Mouse (Mus musculus): Measurements from ENCODE around the gene Shpk. TPM values are rescaled to one million over a fixed set of nuclear protein-coding genes. Genes with fewer than 3 reads are reported as not detected.

Gene Shpk
- total RNA-seq, 2 experiments from 2014 or later = 1.1 to 1.2 TPM

DNA sequence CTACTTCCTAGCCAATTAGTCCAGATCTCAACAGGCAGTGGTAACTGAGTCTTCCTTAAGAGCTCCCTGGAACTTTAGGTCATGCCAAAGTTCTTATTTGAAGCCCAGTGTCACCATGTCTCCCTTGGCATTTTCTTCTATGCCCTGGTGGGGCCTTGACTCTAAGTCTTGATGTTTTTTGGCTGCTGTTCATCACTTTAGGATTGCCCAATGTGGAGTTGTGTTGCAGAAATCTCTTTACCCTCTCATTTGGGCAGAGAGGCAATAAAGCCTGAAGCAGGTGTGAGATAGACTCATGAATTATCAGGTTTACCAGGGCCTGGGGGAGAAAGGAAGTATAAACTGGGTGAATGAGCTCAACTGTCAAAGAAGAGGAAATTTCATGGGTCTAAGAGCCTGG lies 59.4 kb downstream of the Shpk start:
- DNase-seq = no peak
- intact Hi-C loops (cut with DNase I) = no loop called here

DNA sequence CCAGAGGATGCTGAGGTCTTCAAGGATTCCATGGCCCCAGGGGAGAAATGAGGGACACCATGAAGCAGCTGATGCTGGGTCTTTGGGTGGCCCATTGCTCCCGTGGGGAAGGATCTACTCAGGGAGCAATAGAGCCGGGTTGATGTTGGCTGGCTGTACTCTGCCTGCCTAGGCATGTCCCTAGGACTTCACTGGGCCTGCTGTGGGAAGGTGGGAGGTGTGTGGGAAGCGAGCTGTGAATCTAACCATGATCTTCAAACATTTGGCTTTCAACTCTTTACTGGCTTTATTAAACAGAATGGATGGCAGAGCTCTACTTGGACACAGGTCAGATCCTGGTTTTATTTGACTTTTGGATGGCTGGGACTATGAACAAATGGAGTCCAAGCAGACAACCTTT lies 61.2 kb downstream of the Shpk start:
- intact Hi-C loops (cut with DNase I) = no loop called here

DNA sequence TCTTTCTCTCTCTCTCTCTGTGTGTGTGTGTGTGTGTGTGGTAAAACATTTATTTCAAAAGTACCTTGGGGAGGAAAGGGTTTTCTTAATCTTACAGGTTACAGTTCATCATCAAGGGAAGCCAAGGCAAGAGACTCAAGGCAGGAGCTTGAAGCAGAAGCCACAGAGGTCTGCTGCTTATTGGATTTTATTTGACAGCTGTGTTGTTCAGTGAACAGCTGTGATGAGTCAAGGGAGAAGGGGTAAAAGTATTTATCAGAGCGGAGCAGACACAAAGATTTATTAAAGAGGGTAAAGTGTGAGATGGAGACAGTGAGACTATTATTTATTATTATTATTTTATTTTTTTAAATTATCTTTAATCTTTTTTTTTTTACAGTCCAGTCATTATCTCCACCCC lies 62.1 kb downstream of the Shpk start:
- intact Hi-C loops (cut with DNase I) = no loop called here
- DNase-seq = no peak

More for the DNA sequence above, 61.2 kb downstream of the Shpk start:
- DNase-seq = no peak

DNA sequence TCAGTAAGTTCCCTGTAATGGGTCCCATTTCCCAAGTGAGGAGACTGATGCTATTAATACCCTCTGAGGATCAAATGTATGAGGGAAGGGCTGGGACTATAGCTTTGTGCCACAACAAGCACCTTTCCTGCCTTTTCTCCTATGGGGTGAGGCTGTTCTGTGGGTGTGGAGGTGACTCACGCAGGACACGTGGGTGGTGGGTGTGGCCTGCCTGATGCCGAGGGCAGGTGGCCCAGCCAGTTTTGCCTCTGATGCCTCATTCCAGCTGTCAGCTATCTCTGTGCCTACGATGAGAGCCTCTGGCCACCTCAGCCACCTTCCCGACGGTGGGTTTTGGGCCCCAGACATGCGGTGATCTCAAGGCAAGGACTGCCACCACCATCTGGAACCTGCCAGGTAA lies 68.0 kb downstream of the Shpk start, which contains the start of gene Trpv3:
Trpv3 (plus strand) TSS at position 122 of the 400 bp plus-strand sequence.
- intact Hi-C loops (cut with DNase I) = no loop called here
- no peak for DNase-seq

Other genes starting within 250 kb of the Shpk start
- gene Atp2a3, start 238.3 kb upstream of the Shpk start, total RNA-seq (2021) = 1 to 10 TPM; 2.3 to 2.5 TPM
- gene P2rx1, start 200.4 kb upstream of the Shpk start, total RNA-seq (2021) = under 1 TPM; 0.28 to 0.50 TPM
- 10 to 100 TPM; 28.7 to 30.5 TPM for gene Camkk1, start 180.5 kb upstream of the Shpk start, total RNA-seq (2021)
- gene Ncbp3, start 151.7 kb upstream of the Shpk start, total RNA-seq (2021) = 10 to 100 TPM; 10.4 to 10.7 TPM
- gene Itgae, start 108.9 kb upstream of the Shpk start, total RNA-seq (2021) = not detected
- 1 to 10 TPM; 1.6 TPM for gene Haspin, start 61.2 kb upstream of the Shpk start, total RNA-seq (2021)
- 1 to 10 TPM in 1 of 2 experiments, under 1 TPM in 1; 0.72 to 1.0 TPM for gene P2rx5, start 39.0 kb upstream of the Shpk start, total RNA-seq (2021)
- gene Emc6, start 22.4 kb upstream of the Shpk start, total RNA-seq (2021) = 10 to 100 TPM; 59.8 to 64.3 TPM
- 10 to 100 TPM; 42.2 to 42.5 TPM for gene Tax1bp3, start 22.4 kb upstream of the Shpk start, total RNA-seq (2021)
- gene Ctns, start 418 bp upstream of the Shpk start, total RNA-seq (2021) = 10 to 100 TPM; 17.7 to 21.1 TPM
- under 1 TPM; 0.46 to 0.82 TPM for gene Trpv1, start 34.8 kb downstream of the Shpk start, total RNA-seq (2021)
- under 1 TPM; 0.46 to 0.66 TPM for gene Trpv3, start 67.9 kb downstream of the Shpk start, total RNA-seq (2021)
- gene Aspa, start 130.1 kb downstream of the Shpk start, total RNA-seq (2021) = 1 to 10 TPM; 2.0 to 2.7 TPM
- gene Gm49340, start 130.3 kb downstream of the Shpk start, total RNA-seq (2021) = not detected
- under 1 TPM in 1 of 2 experiments, not detected in 1; 0.28 TPM for gene Spata22, start 130.3 kb downstream of the Shpk start, total RNA-seq (2021)
- gene Olfr20, start 151.3 kb downstream of the Shpk start, total RNA-seq (2021) = not detected
- not detected for gene Olfr376, start 171.8 kb downstream of the Shpk start, total RNA-seq (2021)
- not detected for gene Olfr1, start 200.2 kb downstream of the Shpk start, total RNA-seq (2021)
- not detected for gene Olfr378, start 229.0 kb downstream of the Shpk start, total RNA-seq (2021)